Mouse (Mus musculus) layer of hippocampus, postnatal 36 days (tissue): ENCODE results near the gene Ppa2. TPM values are rescaled to one million over a fixed set of nuclear protein-coding genes. Genes with fewer than 3 reads are reported as not detected.

Source experiments
- DNase-seq, 2 experiments: peaks; one replicate each; pipeline ENCODE4 v3.0.0; 2022
- total RNA-seq, 2 experiments: library from RNA; stranded (reverse); gene quantifications; 2 replicates each; pipeline ENCODE4 v1.2.3; 2021

Ppa2 gene
- total RNA-seq: 10 to 100 TPM; 45.7 to 53.0 TPM

DNA sequence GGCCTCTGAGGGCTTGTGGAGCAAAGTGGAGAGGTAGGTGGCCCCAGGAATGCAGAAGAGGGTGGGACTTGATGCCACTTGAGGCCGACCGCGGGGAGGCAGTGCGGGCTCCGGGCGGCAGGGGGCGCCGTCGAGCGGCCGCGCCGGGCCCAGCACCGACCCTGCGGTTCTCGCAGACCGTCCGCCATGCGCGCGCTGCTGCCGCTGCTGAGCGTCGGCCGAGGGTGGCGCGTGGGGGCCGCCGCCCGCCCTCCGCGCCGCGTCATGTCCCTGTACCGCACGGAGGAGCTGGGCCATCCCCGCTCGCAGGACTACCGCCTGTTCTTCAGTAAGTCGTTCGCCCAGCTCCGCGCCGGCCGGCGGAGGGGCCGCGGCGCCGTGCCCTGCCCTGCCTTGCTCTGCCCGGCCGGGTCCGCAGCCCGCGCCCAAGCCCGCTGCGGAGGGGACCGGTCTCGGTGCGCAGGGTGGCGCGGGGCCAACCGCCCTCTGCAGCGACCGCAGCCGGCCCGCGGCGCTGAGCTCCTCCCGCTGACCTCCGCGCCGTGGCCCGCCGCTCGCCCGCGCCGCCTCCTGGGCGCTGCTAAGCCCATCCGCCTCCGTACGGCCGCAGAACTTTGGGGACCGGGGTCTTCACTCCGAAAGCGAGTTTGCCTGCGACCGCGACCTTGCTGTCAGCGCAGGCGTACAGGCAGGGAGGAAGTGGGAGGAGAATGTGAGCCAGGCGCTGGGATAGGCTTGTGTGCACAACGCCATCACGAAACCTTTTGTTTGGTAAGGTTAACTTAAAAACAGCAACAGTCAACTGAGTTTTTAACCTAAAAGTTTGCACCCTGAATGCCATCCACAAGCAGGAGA is at the start of gene Ppa2:
Gene Ppa2 (plus strand): TSS at position 157 of the 855 bp plus-strand sequence.
- DNase-seq: peak; percentile 71 to 75

DNA sequence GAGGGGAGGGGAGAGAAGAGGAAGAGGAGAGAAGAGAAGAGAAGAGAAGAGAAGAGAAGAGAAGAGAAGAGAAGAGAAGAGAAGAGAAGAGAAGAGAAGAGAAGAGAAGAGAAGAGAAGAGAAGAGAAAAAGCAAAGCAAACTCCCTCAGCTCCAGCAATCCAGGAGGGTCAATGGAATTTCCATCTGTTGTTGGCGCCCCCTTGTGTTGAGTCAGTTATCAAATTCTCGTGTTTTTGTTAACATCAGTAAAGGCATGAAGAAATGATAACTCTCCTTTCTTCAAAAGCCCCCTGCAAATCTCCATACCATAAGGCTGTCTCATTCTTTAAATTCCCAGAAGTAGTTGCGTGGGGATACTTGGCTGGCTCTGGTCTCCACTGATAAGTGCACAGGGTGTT is 38.0 kb upstream of the Ppa2 start:
- peak; percentile 38 to 74 for DNase-seq

DNA sequence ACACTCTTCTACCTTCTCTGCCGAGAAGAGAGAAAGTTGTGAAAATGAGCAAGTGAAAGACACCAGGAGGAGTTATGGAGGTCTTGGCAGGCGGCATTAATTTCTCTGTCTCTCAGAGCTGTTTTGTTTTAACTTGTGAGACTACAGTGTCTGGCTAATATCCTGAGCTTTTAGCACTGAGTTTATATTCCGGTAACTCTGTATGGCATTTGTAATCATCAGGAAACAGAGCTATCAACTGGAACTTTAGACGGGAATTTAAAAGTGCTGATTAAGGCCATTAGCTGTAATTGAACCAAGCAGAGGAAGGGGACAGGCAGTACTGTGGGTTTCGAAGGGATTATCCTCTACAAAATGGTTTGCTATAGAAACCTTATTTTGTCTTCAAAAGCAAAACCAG is 25.3 kb upstream of the Ppa2 start:
- no peak for DNase-seq

DNA sequence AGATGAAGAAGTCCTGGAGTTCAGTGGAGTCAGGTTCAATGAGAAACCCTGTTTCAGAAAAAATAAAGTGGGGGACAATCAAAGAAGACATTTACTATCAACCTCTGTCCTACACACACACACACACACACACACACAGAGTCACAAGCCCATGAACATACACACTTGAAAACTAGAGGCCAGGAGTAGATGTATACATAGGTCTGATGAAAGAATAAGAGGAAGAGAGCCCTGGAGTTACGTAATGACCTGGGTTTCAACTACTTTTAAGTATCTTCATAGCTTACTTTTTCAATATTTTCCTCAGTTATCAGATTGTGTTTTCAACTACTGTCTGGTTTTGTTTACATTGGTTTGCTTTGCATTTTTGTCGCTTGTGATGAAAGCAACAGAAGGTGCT is 21.1 kb upstream of the Ppa2 start:
- no peak for DNase-seq

DNA sequence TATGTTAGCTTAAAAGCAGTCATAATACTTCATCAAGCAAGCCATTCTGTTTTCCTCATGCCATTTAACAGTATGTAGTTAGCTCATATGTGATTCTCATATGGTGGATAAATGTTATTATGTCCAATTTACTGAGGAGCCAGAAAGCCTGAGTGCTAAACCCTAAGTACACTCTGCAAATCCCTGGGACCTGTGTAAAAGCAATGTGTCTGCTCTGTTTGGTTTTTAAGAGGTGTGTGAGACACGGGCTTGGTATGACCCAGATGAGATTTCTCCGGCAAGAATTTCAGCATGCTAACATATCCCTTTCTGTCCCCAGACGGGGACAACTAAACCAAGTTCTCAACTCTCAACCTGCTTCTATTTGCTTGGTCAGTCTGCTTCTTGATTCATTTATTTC is 5.6 kb upstream of the Ppa2 start:
- no peak for DNase-seq

DNA sequence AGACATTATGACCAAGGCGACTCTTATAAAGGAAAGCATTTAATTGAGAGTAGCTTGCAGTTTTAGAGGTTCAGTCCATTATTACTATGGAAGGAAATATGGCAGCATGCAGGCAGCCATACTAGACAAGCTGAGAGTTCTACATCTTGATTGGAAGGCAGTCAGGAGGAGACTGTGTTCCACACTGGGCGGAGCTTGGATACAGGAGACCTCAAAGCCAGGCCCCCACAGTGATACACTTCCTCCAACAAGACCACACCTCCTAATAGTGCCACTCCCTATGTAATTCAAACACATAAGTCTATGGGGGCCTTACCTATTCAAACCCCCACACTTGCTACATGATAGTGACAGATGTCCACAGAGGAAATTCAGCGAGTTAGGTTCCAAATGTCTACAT is 1.5 kb upstream of the Ppa2 start:
- no peak for DNase-seq

DNA sequence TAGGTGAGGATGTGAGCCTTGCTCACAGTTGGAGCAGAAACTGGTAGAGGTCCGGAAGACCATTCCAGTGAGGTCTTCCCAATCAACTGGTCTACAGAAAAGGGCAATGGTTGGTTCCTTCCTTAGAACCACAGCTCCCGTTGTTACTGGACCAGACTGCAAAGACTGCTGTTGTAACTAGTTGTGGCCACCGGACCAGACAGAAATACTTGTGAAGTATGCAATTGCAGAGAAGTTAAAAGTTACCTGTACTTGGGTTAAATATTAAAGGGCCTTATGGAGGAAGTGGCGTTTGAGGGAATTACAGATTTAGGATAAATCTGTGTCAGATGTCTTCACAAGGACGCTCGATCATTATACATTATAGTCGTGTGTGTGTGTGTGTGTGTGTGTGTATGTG is 551 bp upstream of the Ppa2 start:
- DNase-seq: no peak

DNA sequence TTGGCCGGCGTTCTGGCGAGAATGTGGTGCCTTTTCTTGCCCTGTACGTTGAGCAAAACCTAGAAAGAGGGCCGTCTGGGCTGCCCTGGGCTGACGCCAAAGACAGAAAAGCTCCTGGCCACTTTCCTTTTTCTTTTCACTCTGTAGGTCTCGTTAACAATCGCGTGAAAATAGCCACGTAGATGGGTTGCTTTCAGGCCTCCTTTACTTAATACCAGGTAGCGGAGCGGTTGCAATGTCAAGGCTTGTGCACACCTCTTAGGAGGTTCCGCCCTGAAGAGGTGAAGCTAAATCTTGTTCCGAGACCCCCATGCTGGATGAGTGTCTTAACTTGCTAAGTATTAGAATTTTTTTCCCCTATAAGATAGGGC is 884 bp downstream of the Ppa2 start:
- no peak for DNase-seq

DNA sequence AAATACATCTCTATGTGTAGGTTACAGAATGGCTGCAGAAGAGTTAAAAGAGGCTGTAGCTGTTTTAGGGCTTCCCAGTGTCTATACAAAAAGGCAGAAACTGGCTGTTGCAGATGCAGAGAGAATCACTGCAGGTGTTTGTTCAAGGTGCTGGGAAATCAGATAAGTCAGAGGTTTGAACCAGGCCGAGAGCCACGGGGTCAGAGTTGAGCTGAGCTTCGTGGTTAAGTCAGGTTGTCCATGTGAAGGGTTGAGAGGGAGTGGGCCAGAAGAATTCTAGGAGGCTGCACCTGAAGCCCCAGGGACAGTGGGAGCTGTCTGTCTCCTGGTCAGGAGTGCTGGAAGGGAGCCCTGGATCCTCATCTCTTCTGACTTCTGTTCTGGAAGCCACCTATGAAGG is 2.4 kb downstream of the Ppa2 start:
- DNase-seq: no peak

DNA sequence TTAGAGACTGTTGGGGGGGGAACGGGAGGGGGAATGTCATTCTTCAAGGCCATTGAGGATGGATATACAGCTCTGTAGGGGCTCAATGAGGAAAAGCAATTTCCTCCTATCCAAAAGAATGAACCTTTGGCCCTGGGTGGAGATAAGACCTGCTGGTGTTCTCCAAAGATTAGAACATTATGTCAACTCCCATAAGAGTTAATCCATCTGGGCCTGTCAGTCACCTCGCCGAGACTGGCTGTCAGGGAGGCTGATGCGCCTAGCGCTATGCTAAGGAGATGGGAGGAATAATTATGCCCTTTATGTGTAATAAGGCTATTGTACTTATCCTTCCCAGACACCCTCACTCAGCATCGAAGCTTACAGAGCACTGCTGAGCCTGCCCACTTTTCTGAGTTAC is 2.9 kb downstream of the Ppa2 start:
- no peak for DNase-seq

DNA sequence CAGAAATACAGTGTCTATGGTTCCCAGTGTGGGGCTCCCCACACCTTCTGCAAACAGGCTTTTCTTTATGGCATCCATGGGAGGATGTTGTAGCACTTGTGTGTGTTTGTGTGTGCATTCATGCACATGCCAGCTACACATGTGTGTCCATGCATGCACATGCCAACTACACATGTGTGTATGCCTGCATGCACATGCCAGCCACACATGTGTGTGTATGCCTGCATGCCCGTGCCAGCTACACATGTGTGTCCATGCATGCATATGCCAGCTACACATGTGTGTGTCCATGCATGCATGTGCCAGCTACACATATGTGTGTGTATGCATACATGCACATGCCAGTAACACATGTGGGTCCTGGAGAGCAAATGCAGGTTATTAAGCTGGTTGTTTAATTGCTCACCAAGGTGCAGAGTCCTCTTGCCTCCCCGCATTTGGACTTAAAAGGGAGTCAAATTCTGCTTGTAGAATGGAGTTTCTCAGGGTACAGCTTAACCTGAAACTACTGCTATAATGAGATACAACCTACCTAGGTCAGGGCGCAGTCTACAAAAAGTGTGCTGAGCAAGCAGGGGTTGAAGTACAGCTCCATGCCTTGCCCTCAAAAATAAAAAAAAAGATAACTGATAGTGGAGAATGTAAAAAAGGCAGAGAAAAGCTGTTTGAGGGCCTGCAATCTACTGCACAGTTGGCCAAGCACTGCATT is 3.7 kb downstream of the Ppa2 start:
- DNase-seq: no peak

DNA sequence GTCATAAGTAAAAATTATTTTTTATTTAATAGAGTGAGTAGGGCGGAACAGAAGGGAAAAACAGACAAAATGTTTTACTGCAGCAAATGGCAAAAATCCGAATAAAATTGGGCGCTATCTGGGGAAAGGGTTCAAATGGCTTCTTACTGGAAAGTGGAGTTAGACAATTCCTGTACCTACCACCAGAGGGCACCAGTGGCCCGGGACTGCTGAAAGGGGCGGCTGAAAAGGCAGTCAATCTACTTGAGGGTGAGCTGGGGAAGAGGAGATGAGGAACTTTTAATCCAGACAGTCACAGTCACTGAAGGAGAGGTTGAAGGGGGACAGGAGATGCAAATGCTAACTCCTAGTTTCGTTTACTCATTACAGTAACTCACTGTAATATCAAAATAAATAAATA is 4.6 kb downstream of the Ppa2 start:
- DNase-seq: peak; percentile 64 to 73

DNA sequence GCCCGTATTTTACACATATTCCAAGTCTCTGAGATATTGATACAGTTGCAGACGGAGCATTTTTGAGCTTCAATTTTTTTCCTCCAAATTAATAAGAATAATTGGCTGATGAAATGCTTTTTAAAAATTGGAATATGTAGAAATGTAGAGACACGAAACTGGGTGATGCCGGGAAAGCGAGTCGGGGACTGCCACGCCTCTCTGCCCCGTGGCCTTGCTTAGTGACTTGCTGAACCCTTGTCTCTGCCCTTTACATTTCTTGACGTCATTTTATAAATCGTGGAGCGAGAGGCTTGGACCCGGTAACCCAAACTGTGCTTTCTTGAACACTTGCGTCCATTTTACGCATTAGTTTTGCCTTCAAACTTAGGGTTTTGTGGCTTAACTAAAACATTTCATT is 5.1 kb downstream of the Ppa2 start:
- DNase-seq: no peak

DNA sequence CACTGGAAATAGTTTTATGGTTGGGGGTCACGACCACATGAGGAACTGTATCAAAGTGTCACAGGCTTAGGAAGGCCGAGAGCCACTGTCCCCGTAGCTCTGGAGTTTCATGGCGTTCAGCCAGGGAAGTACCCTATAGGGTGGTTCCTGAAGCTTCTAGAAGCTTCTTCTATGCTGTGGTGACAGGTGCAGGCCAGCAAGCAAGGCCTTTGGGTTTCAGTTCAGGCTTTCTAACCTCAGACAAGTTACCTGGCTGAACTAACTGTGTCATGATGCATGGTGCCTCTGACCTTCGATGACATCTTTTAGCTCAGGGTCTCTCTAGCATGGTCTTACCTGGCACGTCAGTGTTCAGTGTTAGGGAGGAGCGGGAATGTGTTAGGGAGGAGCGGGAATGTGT is 5.7 kb downstream of the Ppa2 start:
- DNase-seq: no peak

DNA sequence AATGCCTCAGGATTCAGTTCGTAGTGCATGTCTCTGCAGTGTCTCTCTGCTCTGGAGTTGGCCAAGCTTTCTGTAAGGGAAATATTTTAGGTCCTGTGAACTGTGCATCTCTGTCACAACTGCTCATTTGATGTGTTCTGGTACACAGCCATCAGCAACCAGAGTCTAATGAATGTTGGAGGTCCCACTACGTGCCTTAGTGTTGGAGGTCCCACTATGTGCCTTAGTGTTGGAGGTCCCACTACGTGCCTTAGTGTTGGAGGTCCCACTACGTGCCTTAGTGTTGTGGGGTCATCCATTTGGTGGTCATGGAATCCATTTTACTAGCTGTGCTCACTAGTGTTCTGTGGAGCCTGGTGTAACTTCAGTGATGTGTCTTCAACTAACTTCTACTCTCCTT is 7.9 kb downstream of the Ppa2 start:
- DNase-seq: no peak

DNA sequence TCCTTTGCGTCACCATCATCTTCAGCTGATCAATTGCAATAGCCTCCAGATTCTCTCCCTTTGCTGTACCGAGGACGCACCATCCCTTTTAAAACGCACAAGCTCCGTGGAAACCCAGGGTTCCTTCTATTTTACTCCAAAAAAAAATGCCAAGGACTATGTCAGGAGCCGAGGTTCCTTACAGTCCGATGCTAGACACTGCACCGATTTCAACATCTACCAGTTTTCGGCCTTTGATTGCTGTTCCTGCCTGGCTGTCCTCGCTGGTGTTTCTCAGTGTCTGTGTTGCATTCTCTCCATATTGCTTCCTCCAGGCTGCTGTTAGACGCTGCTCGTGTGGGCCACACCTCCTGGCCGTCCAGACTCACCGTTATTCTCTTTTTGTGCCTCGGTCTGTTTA is 8.7 kb downstream of the Ppa2 start:
- DNase-seq: no peak

DNA sequence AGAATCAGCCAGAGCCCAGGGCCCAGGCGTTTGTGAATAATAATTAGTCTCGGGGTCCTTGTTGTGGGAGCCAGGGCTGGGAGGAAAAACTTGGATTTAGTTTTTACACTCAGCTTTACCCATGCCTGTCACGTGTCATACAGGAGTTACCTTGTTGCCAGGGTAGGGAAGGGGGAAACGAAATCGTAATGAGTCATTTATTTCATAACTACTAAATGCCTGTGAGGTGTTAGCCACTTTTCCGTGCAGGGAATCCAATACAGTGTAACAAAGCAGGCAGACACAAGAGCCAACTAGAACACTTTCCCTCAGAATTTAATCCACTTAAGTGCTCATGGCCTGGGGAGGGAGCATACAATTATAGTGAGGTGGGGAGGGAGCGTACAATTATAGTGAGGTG is 9.9 kb downstream of the Ppa2 start:
- no peak for DNase-seq

DNA sequence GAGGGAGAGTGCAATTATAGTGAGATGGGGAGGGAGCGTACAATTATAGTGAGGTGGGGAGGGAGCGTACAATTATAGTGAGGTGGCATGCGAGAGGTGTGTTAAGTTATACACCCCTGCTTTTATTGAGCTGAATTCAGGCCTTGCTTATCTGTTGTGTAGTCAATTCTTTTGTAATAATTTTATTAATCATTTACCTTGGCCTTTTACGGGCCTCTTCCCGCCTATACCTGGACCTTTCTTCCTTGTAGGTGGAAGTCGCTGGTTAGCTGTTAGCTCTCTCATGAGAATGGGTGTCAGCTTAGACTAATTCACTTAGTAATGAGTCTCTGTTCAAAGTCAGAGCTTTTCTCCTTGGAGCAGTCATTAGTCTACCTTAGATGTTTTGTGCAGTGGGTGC is 10.4 kb downstream of the Ppa2 start:
- no peak for DNase-seq

DNA sequence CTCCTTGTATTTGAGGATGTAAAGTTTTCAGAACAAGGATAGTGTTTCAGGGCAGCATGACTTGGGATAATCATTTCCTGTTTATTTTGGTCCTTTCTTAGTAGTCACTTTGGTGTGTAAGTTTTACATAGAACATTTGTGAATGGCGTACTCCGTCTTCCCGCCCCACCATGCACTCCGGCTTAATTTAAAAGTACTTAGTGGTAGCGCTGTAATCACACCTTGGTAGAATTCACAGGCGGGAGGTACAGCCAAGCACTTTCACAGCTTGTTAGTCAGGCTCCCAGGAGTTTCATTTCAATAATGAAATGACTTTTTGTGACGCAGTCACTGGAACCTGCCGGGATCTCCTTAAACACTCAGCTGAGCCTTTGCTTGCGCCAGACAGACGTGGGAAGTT is 12.0 kb downstream of the Ppa2 start:
- DNase-seq: no peak

DNA sequence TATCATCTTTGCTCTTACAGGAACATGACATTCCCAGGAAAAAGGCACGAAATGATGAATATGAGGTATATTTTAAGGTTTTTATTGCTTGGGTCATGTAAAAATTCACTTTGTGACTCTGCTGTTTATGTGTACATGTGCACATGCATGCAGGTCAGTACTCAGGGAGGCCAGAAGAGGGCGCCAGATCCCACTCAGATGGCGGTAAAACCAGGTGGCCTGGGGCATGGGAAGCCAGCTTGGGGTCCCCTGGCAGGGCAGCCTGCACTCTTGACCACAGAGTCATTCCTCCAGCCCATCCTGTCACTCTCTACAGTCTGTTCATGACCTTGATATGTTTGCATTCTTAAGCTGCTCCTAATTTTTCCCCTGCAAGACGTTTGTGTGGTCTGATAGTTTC is 12.6 kb downstream of the Ppa2 start:
- DNase-seq: no peak

DNA sequence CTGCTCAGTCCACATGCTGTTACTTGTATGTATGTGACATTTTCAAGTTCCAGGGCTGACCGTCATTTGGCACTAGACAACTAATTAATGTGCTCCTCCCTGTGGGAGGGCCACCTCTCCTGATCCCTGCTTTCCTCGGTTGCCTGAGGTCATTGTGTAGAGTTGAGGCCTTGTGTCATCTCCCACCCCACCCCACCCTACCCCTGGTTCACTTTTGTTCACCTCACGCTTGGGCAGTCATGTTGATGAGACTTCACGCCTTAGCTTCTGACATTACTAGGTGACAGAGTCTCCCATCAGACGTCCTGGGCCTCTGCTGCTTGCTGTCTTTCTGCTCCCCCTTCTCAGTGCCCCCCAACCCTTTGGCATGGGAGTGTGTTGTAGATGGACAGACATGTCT is 15.2 kb downstream of the Ppa2 start:
- DNase-seq: no peak

DNA sequence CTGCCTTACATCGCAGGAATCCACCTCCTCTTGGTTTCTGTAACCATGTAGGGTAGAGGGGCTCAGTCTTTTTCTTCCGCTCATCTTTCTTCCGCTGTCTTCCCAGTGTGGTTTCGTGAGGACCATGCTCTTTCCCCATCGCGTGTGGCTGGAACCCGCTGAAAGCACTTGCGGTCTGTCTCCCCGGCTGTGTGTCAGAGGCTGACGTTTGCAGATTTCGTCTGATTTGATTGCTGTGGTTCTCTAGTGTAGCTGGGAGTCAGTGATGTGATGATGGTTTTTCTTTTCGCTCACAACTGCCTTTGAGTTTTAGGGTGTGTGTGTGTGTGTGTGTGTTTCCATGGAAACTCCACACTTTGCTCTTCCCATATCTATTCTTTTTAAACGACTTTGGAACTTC is 18.6 kb downstream of the Ppa2 start:
- DNase-seq: no peak

DNA sequence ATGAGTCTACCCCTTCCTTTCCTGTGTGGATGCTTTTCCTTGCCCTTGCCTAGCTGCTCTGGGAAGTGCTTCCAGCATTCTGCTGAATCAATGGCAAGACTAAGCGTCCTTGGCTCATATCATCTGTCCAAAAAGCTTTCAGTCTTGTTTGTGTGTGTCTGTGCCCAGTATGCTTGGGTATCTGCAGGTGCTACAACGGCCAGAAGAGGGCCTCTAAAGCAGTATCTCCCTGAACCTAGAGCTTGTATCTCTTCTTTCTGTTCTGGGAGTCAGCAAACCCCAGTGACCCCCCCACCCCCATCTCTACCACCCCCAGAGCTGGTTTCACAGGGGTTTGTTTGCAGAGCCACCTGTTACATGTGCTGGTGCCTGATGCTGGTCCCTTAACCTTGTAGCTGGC is 19.5 kb downstream of the Ppa2 start:
- no peak for DNase-seq

DNA sequence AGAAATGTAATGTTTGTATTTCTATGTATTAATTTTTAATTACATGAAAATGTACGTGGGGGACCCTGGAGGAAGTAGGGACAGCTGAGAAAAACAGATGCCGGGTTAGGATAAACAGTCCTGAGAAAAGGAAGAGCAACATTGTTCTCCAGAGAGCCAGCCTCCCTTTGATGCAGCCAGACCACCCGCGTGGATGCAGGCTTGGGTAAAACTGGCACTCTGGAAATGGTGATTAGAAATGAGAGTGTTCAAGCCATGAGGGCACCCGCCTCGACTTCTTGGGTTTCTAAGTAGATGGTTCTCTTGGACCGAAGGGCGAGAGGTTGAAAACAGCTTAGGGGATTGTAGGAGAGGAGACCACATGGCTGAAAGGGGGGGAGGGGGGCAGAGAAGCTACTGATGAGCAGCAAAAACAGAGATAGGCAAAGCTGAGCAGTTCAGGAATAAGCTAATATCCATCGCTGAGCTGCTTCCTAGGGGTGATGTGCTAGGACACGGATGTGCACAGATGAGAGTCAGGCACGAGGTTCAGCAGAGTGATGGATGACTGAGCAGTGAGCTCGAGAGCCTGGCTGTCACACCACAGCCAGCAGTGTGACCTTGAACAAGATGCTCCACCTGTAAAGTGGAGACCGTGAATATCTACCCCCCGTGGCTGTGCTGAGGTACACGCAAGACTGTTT is 21.4 kb downstream of the Ppa2 start:
- no peak for DNase-seq
